Mouse (Mus musculus) kidney, adult 9 months (tissue): ENCODE measurements at regions not wholly inside any gene's neighbourhood (a gene's known extent, or its start where the extent isn't known, plus 50 kb on each side); places are given as distances from the start of the nearest gene placed in this dataset.

Experiments used
- DNase-seq: peaks from one replicate; pipeline ENCODE4 v3.0.0; 2022

GRCm38 (mm10) chr16:77679234-77679633 is 77.3 kb upstream of the Gm11146 start:
- DNase-seq = no peak

- no peak for DNase-seq
Measured at GRCm38 (mm10) chr16:77676805-77677204, 74.9 kb upstream of the Gm11146 start.

- DNase-seq = no peak
Measured at GRCm38 (mm10) chr16:77675885-77676597, 74.1 kb upstream of the Gm11146 start.

- DNase-seq = no peak
Measured at GRCm38 (mm10) chr16:77671253-77671652, 69.4 kb upstream of the Gm11146 start.

- DNase-seq = no peak
Measured at GRCm38 (mm10) chr16:77665781-77666180, 63.9 kb upstream of the Gm11146 start.

- DNase-seq = no peak
Measured at GRCm38 (mm10) chr16:77662107-77662518, 60.2 kb upstream of the Gm11146 start.

- no peak for DNase-seq
Measured at GRCm38 (mm10) chr16:77653306-77653705, 51.4 kb upstream of the Gm11146 start.
